Mouse (Mus musculus) CH12.LX (cell line): ENCODE data around the gene E030018B13Rik.

Experiments used
- EP300 ChIP-seq: IDR thresholded peaks from 2 replicates; pipeline ENCODE4 v1.6.1; 2011; ENCODE audit warnings: low read length, improper control_type of control experiment
- POLR2A ChIP-seq: IDR thresholded peaks from 2 replicates; pipeline ENCODE4 v1.6.1; 2011; ENCODE audit warnings: low read depth, mild to moderate bottlenecking, improper control_type of control experiment, low read length

DNA sequence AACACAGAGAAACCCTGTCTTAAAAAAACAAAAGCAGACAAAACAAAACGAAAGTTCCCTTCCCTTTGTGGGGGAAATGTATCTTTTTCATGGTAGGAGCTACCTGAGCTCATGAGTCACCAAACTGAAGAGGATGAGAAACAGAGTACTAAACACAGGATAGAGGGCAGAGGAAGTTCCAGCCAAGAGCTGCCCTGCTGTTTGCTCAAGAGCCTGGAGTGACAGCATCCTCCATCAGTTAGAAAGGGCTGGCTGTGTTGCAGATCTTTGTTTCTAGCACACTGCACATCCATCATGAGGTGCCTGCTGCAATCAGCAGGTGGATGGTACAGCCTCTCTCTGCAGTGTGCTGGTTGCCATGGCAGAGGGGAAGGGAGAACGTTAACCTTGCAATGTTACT, 27.3 kb downstream of the E030018B13Rik start:
- TF ChIP-seq POLR2A (no peak), EP300 (no peak)
